Mouse (Mus musculus): ENCODE results near the gene Tcirg1.

DNA sequence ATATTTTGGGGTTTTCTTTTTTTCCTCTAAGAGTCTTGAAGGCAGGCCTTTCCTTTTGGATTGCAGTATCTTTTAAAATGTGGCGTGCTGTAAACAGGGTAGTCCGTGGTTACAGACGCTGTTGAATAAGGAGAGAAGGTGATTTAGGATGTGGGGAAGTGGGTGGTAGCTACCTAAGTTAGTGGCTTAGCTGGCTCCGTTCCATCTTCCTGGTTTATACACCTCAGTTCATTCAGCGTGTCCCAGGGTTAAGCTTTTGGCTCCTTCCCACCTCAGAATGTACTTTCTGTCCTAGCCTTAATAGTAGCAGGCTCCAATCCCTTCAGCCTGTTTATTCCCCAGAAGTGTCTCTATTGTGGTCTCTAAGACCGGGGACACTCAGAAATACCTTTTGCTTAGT, 51.8 kb downstream of the Tcirg1 start:
- TF ChIP-seq POLR2A (IDR thresholded peaks at IDR 0.05; ENCODE audit: borderline replicate concordance, extremely low read depth, insufficient read depth, insufficient read length, poor library complexity, severe bottlenecking) (no peak), CTCF (IDR thresholded peaks at IDR 0.05; ENCODE audit: borderline replicate concordance, extremely low read depth, insufficient read depth, insufficient read length) (no peak)
